Mouse (Mus musculus) small intestine, adult 2 months (tissue): ENCODE measurements around the gene 2610021A01Rik.

Source experiments
- CTCF ChIP-seq: fragments of 200-500 bp; IDR thresholded peaks from 2 replicates; pipeline ENCODE4 v1.5.1; 2012; ENCODE audit warnings: low read depth, mild to moderate bottlenecking, control low read depth, inconsistent platforms, low read length, moderate library complexity, mixed read lengths; ENCODE audit not compliant: insufficient replicate concordance, insufficient read length; ENCODE audit errors: extremely low read depth
- POLR2A ChIP-seq: fragments of 200-500 bp; IDR thresholded peaks from 2 replicates; pipeline ENCODE4 v1.6.1; 2012; ENCODE audit warnings: low read depth, mild to moderate bottlenecking, control low read depth, inconsistent platforms, low read length, moderate library complexity

DNA sequence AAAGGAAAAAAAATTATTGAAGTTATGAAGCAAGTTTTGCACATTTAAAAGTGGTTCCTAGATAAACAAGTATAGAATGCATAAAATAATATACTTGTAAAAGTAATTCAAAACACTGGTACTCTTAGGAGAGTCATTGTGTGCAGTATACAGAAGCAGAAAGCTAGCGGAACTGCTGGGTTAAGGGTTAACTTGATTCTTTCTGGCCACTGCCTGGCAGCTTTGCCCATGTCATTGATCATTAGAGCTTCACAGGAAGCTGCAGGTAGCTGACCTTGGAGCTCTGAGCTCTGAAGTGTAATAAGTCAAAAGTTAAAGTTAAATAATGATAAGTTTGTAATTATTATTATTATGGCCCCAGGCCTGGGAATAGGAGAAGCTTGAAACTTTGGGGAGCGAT is 21.1 kb upstream of the 2610021A01Rik start:
- TF ChIP-seq CTCF (no peak), POLR2A (no peak)
